Mouse (Mus musculus) E14TG2a.4 (cell line): ENCODE measurements at regions not wholly inside any gene's neighbourhood (a gene's known extent, or its start where the extent isn't known, plus 50 kb on each side); places are given as distances from the start of the nearest gene placed in this dataset.

Experiments
- CTCF ChIP-seq: conservative IDR thresholded peaks from 2 replicates; pipeline ENCODE4 v1.5.1; 2014; ENCODE audit warnings: low read length
- POU5F1 ChIP-seq: IDR thresholded peaks from 2 replicates; pipeline ENCODE4 v1.6.1; 2014; ENCODE audit warnings: low read length, borderline replicate concordance

- no peak for TF ChIP-seq CTCF
- TF ChIP-seq POU5F1: no peak
These were observed 275.3 kb downstream of the Bckdhb start for GRCm38 (mm10) chr9:84200208-84200607.
